Mouse (Mus musculus): Measurements from ENCODE around the gene Oxgr1. TPM values are rescaled to one million over a fixed set of nuclear protein-coding genes. Genes with fewer than 3 reads are reported as not detected.
A peak's percentile ranks its signal among the peaks of the same experiment; 100 is the strongest.

Oxgr1 gene
- polyA plus RNA-seq, 1 experiment: 0.04 TPM

GRCm38 (mm10) chr14:120075746-120076145 lies 33.5 kb upstream of the Oxgr1 start:
- 38% methylated on average over 5 of the region's 5 CpGs for WGBS
- Histone ChIP-seq H3K27me3 (ENCODE audit: control insufficient read depth, insufficient read depth, low read length) (no peaks in the 10 kb centered on the region), H3K36me3 (ENCODE audit: control insufficient read depth, insufficient read depth, low read length) (no peaks in the 10 kb centered on the region), H3K27ac (ENCODE audit: control insufficient read depth, insufficient read depth, low read length) (no peak overlapping the region), H3K4me3 (ENCODE audit: control insufficient read depth, insufficient read depth, low read length) (no peak overlapping the region), H3K4me1 (replicated peaks; ENCODE audit: control insufficient read depth, insufficient read depth, low read length) (no peaks in the 10 kb centered on the region)
- DNase-seq: no peak
- TF ChIP-seq CTCF (IDR thresholded peaks at IDR 0.05; ENCODE audit: borderline replicate concordance, control insufficient read depth, extremely low read depth, insufficient read depth, low read length, poor library complexity): no peak
- no peak for TF ChIP-seq POLR2A (IDR thresholded peaks at IDR 0.05; ENCODE audit: control insufficient read depth, extremely low read depth, insufficient read depth, low read length, poor library complexity)

DNA sequence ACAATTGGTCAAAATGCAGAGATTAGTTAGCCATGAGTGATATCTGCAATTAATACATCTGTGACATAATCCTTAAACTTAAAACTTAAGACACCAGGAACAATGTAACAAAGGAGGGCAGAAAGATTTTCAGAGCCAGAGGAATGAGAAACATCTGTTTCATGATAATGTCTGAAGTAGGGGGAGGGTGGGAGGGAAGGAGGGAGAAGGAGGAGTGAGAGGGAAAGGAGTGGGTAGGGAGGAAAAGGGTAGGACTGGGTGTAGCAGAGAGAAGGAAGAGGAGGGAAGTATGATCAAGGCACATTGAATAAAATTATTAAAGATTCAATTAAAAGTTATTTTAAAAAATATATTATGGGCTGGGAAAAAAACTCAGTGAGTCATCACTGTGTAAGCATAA lies 32.0 kb upstream of the Oxgr1 start:
- no peak for DNase-seq
- TF ChIP-seq POLR2A (IDR thresholded peaks at IDR 0.05; ENCODE audit: control insufficient read depth, extremely low read depth, insufficient read depth, low read length, poor library complexity): no peak
- no peak overlapping the region for H3K4me3 ChIP-seq (ENCODE audit: control insufficient read depth, insufficient read depth, low read length)
- no peaks in the 10 kb centered on the region for H3K27me3 ChIP-seq (ENCODE audit: control insufficient read depth, insufficient read depth, low read length)
- H3K27ac ChIP-seq (ENCODE audit: control insufficient read depth, insufficient read depth, low read length): no peak overlapping the region
- no peaks in the 10 kb centered on the region for H3K36me3 ChIP-seq (ENCODE audit: control insufficient read depth, insufficient read depth, low read length)
- H3K4me1 ChIP-seq (replicated peaks; ENCODE audit: control insufficient read depth, insufficient read depth, low read length): no peaks in the 10 kb centered on the region

GRCm38 (mm10) chr14:120061096-120061495 lies 18.9 kb upstream of the Oxgr1 start:
- TF ChIP-seq CTCF (IDR thresholded peaks at IDR 0.05; ENCODE audit: borderline replicate concordance, control insufficient read depth, extremely low read depth, insufficient read depth, low read length, poor library complexity) (no peak), POLR2A (IDR thresholded peaks at IDR 0.05; ENCODE audit: control insufficient read depth, extremely low read depth, insufficient read depth, low read length, poor library complexity) (no peak)
- no peaks in the 10 kb centered on the region for H3K4me1 ChIP-seq (replicated peaks; ENCODE audit: control insufficient read depth, insufficient read depth, low read length)
- H3K27ac ChIP-seq (ENCODE audit: control insufficient read depth, insufficient read depth, low read length): no peak overlapping the region
- no peak overlapping the region for H3K4me3 ChIP-seq (ENCODE audit: control insufficient read depth, insufficient read depth, low read length)
- H3K27me3 ChIP-seq (ENCODE audit: control insufficient read depth, insufficient read depth, low read length): no peaks in the 10 kb centered on the region
- DNase-seq: peak; percentile 6
- whole genome bisulfite sequencing: 60% methylated on average over 9 of the region's 9 CpGs
- H3K36me3 ChIP-seq (ENCODE audit: control insufficient read depth, insufficient read depth, low read length): no peaks in the 10 kb centered on the region

DNA sequence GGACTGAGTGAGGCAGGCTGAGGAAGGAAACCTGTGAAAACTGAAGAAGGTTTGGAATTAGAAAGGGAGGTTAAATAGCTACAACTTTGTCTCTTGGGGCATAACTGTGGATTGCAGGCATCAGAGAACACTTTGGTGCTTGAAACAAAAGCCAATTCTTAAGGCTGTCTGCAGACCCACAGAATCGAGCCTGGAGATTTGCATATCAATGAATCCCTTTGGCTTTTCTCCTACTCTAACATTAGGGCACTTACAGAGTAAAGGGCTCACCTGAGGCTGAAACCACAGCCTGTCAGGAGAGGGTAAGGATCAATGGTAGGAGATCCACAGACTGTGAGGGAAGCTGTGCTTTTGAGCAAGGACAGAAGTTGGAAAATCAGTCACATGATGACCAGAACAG lies 8.8 kb downstream of the Oxgr1 start:
- Histone ChIP-seq H3K36me3 (ENCODE audit: control insufficient read depth, insufficient read depth, low read length) (no peaks in the 10 kb centered on the region), H3K27me3 (ENCODE audit: control insufficient read depth, insufficient read depth, low read length) (no peaks in the 10 kb centered on the region), H3K4me1 (replicated peaks; ENCODE audit: control insufficient read depth, insufficient read depth, low read length) (no peaks in the 10 kb centered on the region), H3K4me3 (ENCODE audit: control insufficient read depth, insufficient read depth, low read length) (no peak overlapping the region), H3K27ac (ENCODE audit: control insufficient read depth, insufficient read depth, low read length) (no peak overlapping the region)
- no peak for DNase-seq
- TF ChIP-seq POLR2A (IDR thresholded peaks at IDR 0.05; ENCODE audit: control insufficient read depth, extremely low read depth, insufficient read depth, low read length, poor library complexity) (no peak), CTCF (IDR thresholded peaks at IDR 0.05; ENCODE audit: borderline replicate concordance, control insufficient read depth, extremely low read depth, insufficient read depth, low read length, poor library complexity) (no peak)
- 33% methylated on average over 1 of the region's 1 CpGs for WGBS

DNA sequence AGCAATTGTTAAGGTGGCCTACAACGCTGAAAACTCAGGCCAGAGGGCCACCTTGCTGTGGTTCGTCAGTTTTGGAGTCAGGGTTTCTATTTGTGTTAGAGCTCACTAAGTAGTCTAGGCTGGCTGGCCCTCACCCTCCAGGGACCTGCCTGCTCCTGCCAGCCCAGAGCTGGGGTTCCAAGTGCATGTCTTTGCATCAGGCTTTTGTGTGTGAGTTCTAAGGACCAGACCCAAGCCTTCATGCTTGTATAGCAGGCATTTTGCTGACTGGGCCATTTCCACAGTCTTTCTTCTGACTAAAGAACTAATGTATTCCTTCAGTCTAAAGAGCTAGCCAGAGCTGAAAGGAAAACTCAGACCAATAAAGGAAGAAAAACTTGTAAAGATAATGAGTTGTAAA lies 22.3 kb downstream of the Oxgr1 start:
- DNase-seq: no peak
- Histone ChIP-seq H3K36me3 (ENCODE audit: control insufficient read depth, insufficient read depth, low read length) (no peaks in the 10 kb centered on the region), H3K27ac (ENCODE audit: control insufficient read depth, insufficient read depth, low read length) (no peak overlapping the region), H3K4me3 (ENCODE audit: control insufficient read depth, insufficient read depth, low read length) (no peak overlapping the region), H3K4me1 (replicated peaks; ENCODE audit: control insufficient read depth, insufficient read depth, low read length) (no peaks in the 10 kb centered on the region), H3K27me3 (ENCODE audit: control insufficient read depth, insufficient read depth, low read length) (no peaks in the 10 kb centered on the region)
- no peak for TF ChIP-seq CTCF (IDR thresholded peaks at IDR 0.05; ENCODE audit: borderline replicate concordance, control insufficient read depth, extremely low read depth, insufficient read depth, low read length, poor library complexity)
- TF ChIP-seq POLR2A (IDR thresholded peaks at IDR 0.05; ENCODE audit: control insufficient read depth, extremely low read depth, insufficient read depth, low read length, poor library complexity): no peak
- 89% methylated on average over 2 of the region's 2 CpGs for WGBS

GRCm38 (mm10) chr14:120009969-120010872 lies 32.0 kb downstream of the Oxgr1 start:
- Histone ChIP-seq H3K4me3 (ENCODE audit: control insufficient read depth, insufficient read depth, low read length) (no peak overlapping the region), H3K27me3 (ENCODE audit: control insufficient read depth, insufficient read depth, low read length) (no peaks in the 10 kb centered on the region), H3K4me1 (replicated peaks; ENCODE audit: control insufficient read depth, insufficient read depth, low read length) (no peaks in the 10 kb centered on the region), H3K36me3 (ENCODE audit: control insufficient read depth, insufficient read depth, low read length) (no peaks in the 10 kb centered on the region), H3K27ac (ENCODE audit: control insufficient read depth, insufficient read depth, low read length) (no peak overlapping the region)
- no peak for DNase-seq
- WGBS: 92% methylated on average over 11 of the region's 11 CpGs
- TF ChIP-seq POLR2A (IDR thresholded peaks at IDR 0.05; ENCODE audit: control insufficient read depth, extremely low read depth, insufficient read depth, low read length, poor library complexity): no peak
- TF ChIP-seq CTCF (IDR thresholded peaks at IDR 0.05; ENCODE audit: borderline replicate concordance, control insufficient read depth, extremely low read depth, insufficient read depth, low read length, poor library complexity): no peak

All from thymus, adult 2 months (tissue).